In genomic region chr1:180510442-180510841, GRCm38 (mm10) we compare ENCODE assay signal across 11 mouse cellular contexts. TPM values are rescaled to one million over a fixed set of nuclear protein-coding genes. Genes with fewer than 3 reads are reported as not detected.
DNase-seq lines count a peak whose midpoint lies in the region; ATAC-seq lines count a peak whose summit lies in the region.
"Had no signal": no experiment of that assay in that cellular context is flagged by ENCODE, and none has a peak within 500 bp of the region (broad histone marks: within the 10 kb centered on the region; RNA-seq: fewer than 3 reads in every experiment).

No protein-coding gene starts in this region.

- H3K4me3 ChIP-seq in forebrain, embryonic 14.5 days (ENCODE audit: low read depth, low read length), result no peak overlapping the region
- H3K4me3 ChIP-seq in forebrain, embryonic 11.5 days (ENCODE audit: low read depth, low read length), result no peak overlapping the region
- H3K4me3 ChIP-seq in embryonic facial prominence, embryonic 13.5 days, result no peak overlapping the region
- H3K4me3 ChIP-seq in midbrain, embryonic 13.5 days (replicated peaks), result no peak overlapping the region
- H3K4me3 ChIP-seq: heart, embryonic 13.5 days; neural tube, embryonic 13.5 days had no signal

- H3K36me3 ChIP-seq in forebrain, embryonic 14.5 days (ENCODE audit: control insufficient read depth, insufficient read depth, low read length), result no peaks in the 10 kb centered on the region
- no peaks in the 10 kb centered on the region for H3K36me3 ChIP-seq in forebrain, embryonic 11.5 days (ENCODE audit: control insufficient read depth, insufficient read depth, low read length)
- H3K36me3 ChIP-seq in embryonic facial prominence, embryonic 13.5 days, result no peaks in the 10 kb centered on the region
- H3K36me3 ChIP-seq in midbrain, embryonic 13.5 days, result no peaks in the 10 kb centered on the region
- H3K36me3 ChIP-seq: heart, embryonic 13.5 days; neural tube, embryonic 13.5 days had no signal

- no peaks in the 10 kb centered on the region for H3K4me1 ChIP-seq in forebrain, embryonic 14.5 days (ENCODE audit: control insufficient read depth, insufficient read depth, low read length)
- no peaks in the 10 kb centered on the region for H3K4me1 ChIP-seq in forebrain, embryonic 11.5 days (replicated peaks; ENCODE audit: control insufficient read depth, insufficient read depth, low read length)
- peaks cover 15% of the 10 kb centered on the region for H3K4me1 ChIP-seq in embryonic facial prominence, embryonic 13.5 days
- no peaks in the 10 kb centered on the region for H3K4me1 ChIP-seq in midbrain, embryonic 13.5 days (replicated peaks)
- H3K4me1 ChIP-seq: heart, embryonic 13.5 days; neural tube, embryonic 13.5 days had no signal

- DNase-seq in forebrain, embryonic 14.5 days (ENCODE audit: low spot score), result peak; percentile 55
- no peak for DNase-seq in forebrain, embryonic 11.5 days (ENCODE audit: low spot score)
- peak; percentile 33 to 68 for DNase-seq in layer of hippocampus, adult 8-10 months (ENCODE audit: low spot score in 2 of 2)
- DNase-seq in lung, postnatal 4 days, result peak; percentile 39 to 74
- DNase-seq in gastrocnemius, adult 18-20 months (ENCODE audit: low spot score), result no peak
- no peak for DNase-seq in thymus, postnatal 36 days

- H3K27ac ChIP-seq in forebrain, embryonic 14.5 days (ENCODE audit: low read depth, low read length), result no peak overlapping the region
- no peak overlapping the region for H3K27ac ChIP-seq in forebrain, embryonic 11.5 days (ENCODE audit: low read depth, low read length)
- no peak overlapping the region for H3K27ac ChIP-seq in embryonic facial prominence, embryonic 13.5 days
- H3K27ac ChIP-seq in midbrain, embryonic 13.5 days, result no peak overlapping the region
- H3K27ac ChIP-seq: heart, embryonic 13.5 days; neural tube, embryonic 13.5 days had no signal

- H3K9me3 ChIP-seq in forebrain, embryonic 14.5 days (replicated peaks; ENCODE audit: control insufficient read depth, low read length), result no peaks in the 10 kb centered on the region
- no peaks in the 10 kb centered on the region for H3K9me3 ChIP-seq in forebrain, embryonic 11.5 days (ENCODE audit: control insufficient read depth, low read length)
- no peaks in the 10 kb centered on the region for H3K9me3 ChIP-seq in embryonic facial prominence, embryonic 13.5 days
- no peaks in the 10 kb centered on the region for H3K9me3 ChIP-seq in midbrain, embryonic 13.5 days
- H3K9me3 ChIP-seq: heart, embryonic 13.5 days; neural tube, embryonic 13.5 days had no signal

- H3K4me2 ChIP-seq in forebrain, embryonic 14.5 days (ENCODE audit: low read length), result no peak overlapping the region
- no peak overlapping the region for H3K4me2 ChIP-seq in forebrain, embryonic 11.5 days (ENCODE audit: low read depth, low read length, severe bottlenecking)
- H3K4me2 ChIP-seq in embryonic facial prominence, embryonic 13.5 days, result peak overlapping the region; percentile 18; the same call in 1 of the 2 replicates
- H3K4me2 ChIP-seq in midbrain, embryonic 13.5 days (replicated peaks), result no peak overlapping the region
- H3K4me2 ChIP-seq: heart, embryonic 13.5 days; neural tube, embryonic 13.5 days had no signal

- peak; percentile 52; the same call in 1 of the 2 replicates for ATAC-seq in forebrain, embryonic 14.5 days
- no peak for ATAC-seq in forebrain, embryonic 11.5 days (replicated peaks; ENCODE audit: low FRiP score)
- 0 out of 2 replicates have a peak, but pooled peaks have one; percentile 27 for ATAC-seq in embryonic facial prominence, embryonic 13.5 days (ENCODE audit: insufficient number of reproducible peaks, insufficient read depth, low FRiP score, low TSS enrichment, low read depth)
- no peak for ATAC-seq in midbrain, embryonic 13.5 days

- 55% methylated on average over 15 of the region's 15 CpGs for WGBS in forebrain, embryonic 14.5 days
- WGBS in forebrain, embryonic 11.5 days, result 75% methylated on average over 15 of the region's 15 CpGs
- 43% methylated on average over 15 of the region's 15 CpGs for WGBS in embryonic facial prominence, embryonic 13.5 days
- WGBS in midbrain, embryonic 13.5 days, result 75% methylated on average over 15 of the region's 15 CpGs

- no peak overlapping the region for H3K9ac ChIP-seq in forebrain, embryonic 14.5 days (ENCODE audit: low read length)
- H3K9ac ChIP-seq in forebrain, embryonic 11.5 days (ENCODE audit: low read length), result no peak overlapping the region
- H3K9ac ChIP-seq in embryonic facial prominence, embryonic 13.5 days, result no peak overlapping the region
- H3K9ac ChIP-seq in midbrain, embryonic 13.5 days (replicated peaks), result no peak overlapping the region
- H3K9ac ChIP-seq: heart, embryonic 13.5 days; neural tube, embryonic 13.5 days had no signal

- no peaks in the 10 kb centered on the region for H3K27me3 ChIP-seq in forebrain, embryonic 14.5 days (replicated peaks; ENCODE audit: control insufficient read depth, insufficient read depth, low read length)
- no peaks in the 10 kb centered on the region for H3K27me3 ChIP-seq in forebrain, embryonic 11.5 days (ENCODE audit: control insufficient read depth, insufficient read depth, low read length)
- no peaks in the 10 kb centered on the region for H3K27me3 ChIP-seq in embryonic facial prominence, embryonic 13.5 days
- H3K27me3 ChIP-seq in midbrain, embryonic 13.5 days, result no peaks in the 10 kb centered on the region
- H3K27me3 ChIP-seq: neural tube, embryonic 13.5 days had no signal

RNA-seq across cellular contexts. Expression of gene Stum, which starts 27.1 kb away (rescaled TPM):
- 3.2 and 5.3 TPM in 2 replicates for polyA plus RNA-seq in forebrain, embryonic 14.5 days (2014; fragmentation: Nextera tagmentation; extraction: Ambion mirVana)
- 0.55 and 1.1 TPM in 2 replicates for polyA plus RNA-seq in forebrain, embryonic 11.5 days (2014; fragmentation: Nextera tagmentation; extraction: Ambion mirVana)
- 0.31 and 1.9 TPM in 2 replicates for polyA plus RNA-seq in embryonic facial prominence, embryonic 13.5 days (2015; fragmentation: Nextera tagmentation; extraction: Ambion mirVana)
- 100 to 1,000 TPM; 255 to 302 (median 277) TPM for total RNA-seq in layer of hippocampus, adult 8-10 months (2022)
- total RNA-seq in gastrocnemius, adult 18-20 months (2021), result under 1 TPM; 0.59 to 0.78 TPM
- polyA plus RNA-seq in midbrain, embryonic 13.5 days (2015; fragmentation: Nextera tagmentation; extraction: Ambion mirVana), result 1.6 and 1.7 TPM in 2 replicates
- total RNA-seq: MEL had no signal

RNA-seq across cellular contexts. Expression of gene Parp1, which starts 58.3 kb away (rescaled TPM):
- polyA plus RNA-seq in forebrain, embryonic 14.5 days (2014; fragmentation: Nextera tagmentation; extraction: Ambion mirVana), result 118 and 127 TPM in 2 replicates
- 276 and 281 TPM in 2 replicates for polyA plus RNA-seq in forebrain, embryonic 11.5 days (2014; fragmentation: Nextera tagmentation; extraction: Ambion mirVana)
- 119 and 137 TPM in 2 replicates for polyA plus RNA-seq in embryonic facial prominence, embryonic 13.5 days (2015; fragmentation: Nextera tagmentation; extraction: Ambion mirVana)
- 100 to 1,000 TPM; 107 to 134 (median 123) TPM for total RNA-seq in layer of hippocampus, adult 8-10 months (2022)
- total RNA-seq in gastrocnemius, adult 18-20 months (2021), result 10 to 100 TPM; 57.0 to 64.2 TPM
- 135 and 140 TPM in 2 replicates for polyA plus RNA-seq in midbrain, embryonic 13.5 days (2015; fragmentation: Nextera tagmentation; extraction: Ambion mirVana)

Comparison
In these comparisons a context has a peak if more than half of its experiments do, and no peak if none do; other contexts are left out.
1. ATAC-seq: peak in forebrain, embryonic 14.5 days (single experiment) and embryonic facial prominence, embryonic 13.5 days (single experiment); none in forebrain, embryonic 11.5 days (single experiment) and midbrain, embryonic 13.5 days (single experiment).
2. DNase-seq: peak in forebrain, embryonic 14.5 days (single experiment), layer of hippocampus, adult 8-10 months (2 of 2) and lung, postnatal 4 days (2 of 2); none in forebrain, embryonic 11.5 days (single experiment), gastrocnemius, adult 18-20 months (single experiment) and thymus, postnatal 36 days (0 of 2).